Mouse (Mus musculus): ENCODE results near the gene Nynrin. TPM values are rescaled to one million over a fixed set of nuclear protein-coding genes. Genes with fewer than 3 reads are reported as not detected.

The Nynrin gene
- polyA plus RNA-seq, 1 experiment from 2014 or later = 8.4 TPM

DNA sequence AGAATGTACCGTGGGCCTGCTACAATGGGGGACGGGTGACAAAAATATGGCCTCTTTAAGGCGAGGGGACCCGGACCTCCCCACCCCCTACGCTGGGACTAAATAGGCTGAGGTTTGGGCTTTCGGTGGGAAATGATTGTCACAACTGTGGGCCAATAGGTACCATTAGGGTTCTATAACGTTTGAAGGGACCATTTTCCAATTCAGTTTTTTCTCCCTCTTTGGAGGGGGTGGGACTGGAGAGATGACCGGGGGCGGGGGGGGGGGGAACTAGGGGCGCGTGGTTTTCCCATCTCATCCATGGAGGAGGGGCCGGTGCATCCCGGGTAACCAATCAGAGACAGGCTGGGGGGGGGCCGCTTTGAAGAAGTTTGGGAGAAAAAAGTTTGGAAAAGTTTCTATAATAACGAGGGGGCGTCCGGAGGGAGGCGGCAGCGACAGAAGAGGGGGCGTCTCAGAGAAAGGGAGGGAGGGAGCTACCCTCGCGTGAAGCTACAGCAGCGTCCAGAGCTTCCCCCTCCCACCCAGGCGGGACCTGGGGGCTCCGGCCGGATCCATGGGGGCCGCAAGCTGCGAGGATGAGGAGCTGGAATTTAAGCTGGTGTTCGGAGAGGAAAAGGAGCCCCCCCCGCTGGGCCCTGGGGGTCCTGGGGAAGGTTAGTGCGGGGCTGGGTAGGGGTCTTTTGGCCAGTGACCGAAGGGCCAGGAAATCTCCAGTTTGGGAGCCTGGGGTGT lies 29.2 kb upstream of the Nynrin start:
- H3K27me3 ChIP-seq (replicated peaks; ENCODE audit: control insufficient read depth, insufficient read depth, low read length) = peaks cover 7% of the 10 kb centered on the region; the same call in 1 of the 2 replicates
- peak overlapping the region; percentile 54 for H3K9ac ChIP-seq (ENCODE audit: low read depth, low read length)
- no peaks in the 10 kb centered on the region for H3K36me3 ChIP-seq (ENCODE audit: control insufficient read depth, insufficient read depth, low read length)
- no peaks in the 10 kb centered on the region for H3K9me3 ChIP-seq (ENCODE audit: control insufficient read depth, low read length)
- H3K4me1 ChIP-seq (ENCODE audit: control insufficient read depth, insufficient read depth, low read depth, low read length) = peaks cover 31% of the 10 kb centered on the region
- no peak for ATAC-seq
- 2% methylated on average over 29 of the region's 32 CpGs for WGBS
- H3K4me2 ChIP-seq (ENCODE audit: low read length) = peak overlapping the region; percentile 85
- peak overlapping the region; percentile 63 for H3K4me3 ChIP-seq (ENCODE audit: low read length)
- peak overlapping the region; percentile 73 for H3K27ac ChIP-seq (ENCODE audit: low read depth, low read length)

DNA sequence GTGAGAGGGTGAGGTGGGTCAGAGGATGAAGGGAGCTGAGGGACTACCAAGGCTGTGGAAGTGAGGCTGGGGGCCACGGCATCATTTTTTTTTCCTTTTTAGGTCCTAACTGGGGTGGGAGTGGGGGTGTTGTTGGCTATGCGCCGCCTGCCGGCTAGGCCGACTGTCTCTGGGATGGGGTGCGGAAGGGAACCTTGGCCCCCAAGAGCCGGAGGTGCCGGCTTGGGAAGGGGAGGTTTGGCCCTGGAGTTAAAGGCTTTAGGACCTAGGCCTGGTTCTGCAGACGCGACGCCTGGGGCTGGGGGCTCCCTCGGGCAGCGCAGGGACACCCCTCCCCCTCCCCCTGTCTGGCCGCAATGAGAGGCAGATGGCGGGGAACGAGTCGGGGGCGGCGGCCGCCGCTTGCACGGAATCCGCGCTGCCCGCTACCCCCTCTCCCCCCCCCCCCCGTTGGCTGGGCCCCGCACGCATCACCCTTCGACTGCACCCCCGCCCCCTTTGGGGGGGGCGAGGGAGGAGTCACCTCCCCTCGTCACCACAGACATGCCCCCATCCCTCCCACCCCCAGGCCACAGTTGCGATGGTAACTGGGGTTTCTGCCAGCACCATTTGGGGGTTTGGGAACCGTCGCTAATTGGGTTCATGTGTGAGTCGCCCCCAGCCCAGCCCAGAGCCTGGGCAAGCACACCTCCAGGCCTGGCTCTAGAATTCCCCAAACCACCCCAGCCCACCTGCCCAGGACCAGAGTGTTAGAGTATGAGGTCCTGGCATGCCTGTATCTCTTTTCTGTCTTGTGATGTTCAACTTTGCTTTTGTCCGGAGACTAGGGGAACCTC lies 28.4 kb upstream of the Nynrin start:
- Histone ChIP-seq H3K4me2 (ENCODE audit: low read length) (peak overlapping the region; percentile 85), H3K27ac (ENCODE audit: low read depth, low read length) (peak overlapping the region; percentile 73), H3K4me3 (ENCODE audit: low read length) (peak overlapping the region; percentile 63), H3K27me3 (replicated peaks; ENCODE audit: control insufficient read depth, insufficient read depth, low read length) (peaks cover 7% of the 10 kb centered on the region; the same call in 1 of the 2 replicates), H3K36me3 (ENCODE audit: control insufficient read depth, insufficient read depth, low read length) (no peaks in the 10 kb centered on the region), H3K9me3 (ENCODE audit: control insufficient read depth, low read length) (no peaks in the 10 kb centered on the region), H3K4me1 (ENCODE audit: control insufficient read depth, insufficient read depth, low read depth, low read length) (peaks cover 31% of the 10 kb centered on the region), H3K9ac (ENCODE audit: low read depth, low read length) (peak overlapping the region; percentile 54)
- 0% methylated on average over 24 of the region's 37 CpGs for WGBS
- peak; percentile 21; the same call in 1 of the 2 replicates for ATAC-seq

DNA sequence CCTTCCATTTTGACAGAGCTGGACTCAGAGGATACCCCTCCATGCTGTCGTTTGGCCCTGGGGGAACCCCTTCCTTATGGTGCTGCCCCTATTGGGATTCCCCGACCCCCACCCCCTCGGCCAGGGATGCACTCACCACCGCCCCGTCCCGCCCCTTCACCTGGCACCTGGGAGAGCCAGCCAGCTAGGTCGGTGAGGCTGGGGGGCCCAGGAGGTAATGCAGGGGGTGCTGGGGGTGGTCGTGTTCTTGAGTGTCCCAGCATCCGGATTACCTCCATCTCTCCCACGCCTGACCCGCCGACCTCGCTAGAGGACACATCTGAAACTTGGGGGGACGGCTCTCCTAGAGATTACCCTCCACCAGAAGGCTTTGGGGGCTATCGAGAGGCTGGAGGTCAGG lies 27.7 kb upstream of the Nynrin start:
- Histone ChIP-seq H3K4me3 (ENCODE audit: low read length) (peak overlapping the region; percentile 63), H3K4me2 (ENCODE audit: low read length) (peak overlapping the region; percentile 85), H3K36me3 (ENCODE audit: control insufficient read depth, insufficient read depth, low read length) (no peaks in the 10 kb centered on the region), H3K27ac (ENCODE audit: low read depth, low read length) (no peak overlapping the region), H3K9me3 (ENCODE audit: control insufficient read depth, low read length) (no peaks in the 10 kb centered on the region), H3K9ac (ENCODE audit: low read depth, low read length) (peak overlapping the region; percentile 54), H3K4me1 (ENCODE audit: control insufficient read depth, insufficient read depth, low read depth, low read length) (peaks cover 31% of the 10 kb centered on the region), H3K27me3 (replicated peaks; ENCODE audit: control insufficient read depth, insufficient read depth, low read length) (peaks cover 7% of the 10 kb centered on the region; the same call in 1 of the 2 replicates)
- no peak for ATAC-seq
- WGBS = 5% methylated on average over 15 of the region's 15 CpGs

DNA sequence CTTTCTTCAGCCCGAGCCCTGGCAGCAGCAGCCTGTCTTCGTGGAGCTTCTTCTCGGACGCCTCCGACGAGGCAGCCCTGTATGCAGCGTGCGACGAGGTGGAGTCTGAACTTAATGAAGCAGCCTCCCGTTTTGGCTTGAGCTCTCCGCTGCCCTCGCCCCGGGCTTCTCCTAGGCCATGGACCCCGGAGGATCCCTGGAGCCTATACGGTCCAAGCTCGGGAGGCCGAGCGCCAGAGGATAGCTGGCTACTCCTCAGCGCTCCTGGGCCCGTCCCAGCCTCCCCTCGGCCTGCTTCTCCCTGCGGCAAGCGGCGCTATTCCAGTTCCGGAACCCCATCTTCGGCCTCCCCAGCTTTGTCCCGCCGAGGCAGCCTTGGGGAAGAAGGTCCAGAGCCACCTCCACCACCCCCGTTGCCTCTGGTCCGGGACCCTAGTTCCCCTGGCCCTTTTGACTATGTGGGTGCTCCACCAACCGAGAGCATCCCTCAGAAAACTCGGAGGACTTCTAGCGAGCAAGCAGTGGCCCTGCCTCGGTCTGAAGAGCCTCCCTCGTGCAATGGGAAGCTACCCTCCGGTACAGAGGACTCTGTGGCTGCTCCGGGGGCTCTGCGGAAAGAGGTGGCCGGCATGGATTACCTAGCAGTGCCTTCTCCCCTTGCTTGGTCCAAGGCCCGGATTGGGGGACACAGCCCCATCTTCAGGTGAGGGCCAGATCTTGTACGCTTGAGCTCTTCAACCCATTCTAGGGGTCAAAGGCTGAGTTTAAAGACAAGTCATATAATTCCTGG lies 27.1 kb upstream of the Nynrin start:
- Histone ChIP-seq H3K4me1 (ENCODE audit: control insufficient read depth, insufficient read depth, low read depth, low read length) (peaks cover 31% of the 10 kb centered on the region), H3K27me3 (replicated peaks; ENCODE audit: control insufficient read depth, insufficient read depth, low read length) (peaks cover 7% of the 10 kb centered on the region; the same call in 1 of the 2 replicates), H3K36me3 (ENCODE audit: control insufficient read depth, insufficient read depth, low read length) (no peaks in the 10 kb centered on the region), H3K27ac (ENCODE audit: low read depth, low read length) (no peak overlapping the region), H3K9ac (ENCODE audit: low read depth, low read length) (peak overlapping the region; percentile 54), H3K4me3 (ENCODE audit: low read length) (peak overlapping the region; percentile 63), H3K9me3 (ENCODE audit: control insufficient read depth, low read length) (no peaks in the 10 kb centered on the region), H3K4me2 (ENCODE audit: low read length) (peak overlapping the region; percentile 85)
- WGBS = 10% methylated on average over 41 of the region's 41 CpGs
- no peak for ATAC-seq

DNA sequence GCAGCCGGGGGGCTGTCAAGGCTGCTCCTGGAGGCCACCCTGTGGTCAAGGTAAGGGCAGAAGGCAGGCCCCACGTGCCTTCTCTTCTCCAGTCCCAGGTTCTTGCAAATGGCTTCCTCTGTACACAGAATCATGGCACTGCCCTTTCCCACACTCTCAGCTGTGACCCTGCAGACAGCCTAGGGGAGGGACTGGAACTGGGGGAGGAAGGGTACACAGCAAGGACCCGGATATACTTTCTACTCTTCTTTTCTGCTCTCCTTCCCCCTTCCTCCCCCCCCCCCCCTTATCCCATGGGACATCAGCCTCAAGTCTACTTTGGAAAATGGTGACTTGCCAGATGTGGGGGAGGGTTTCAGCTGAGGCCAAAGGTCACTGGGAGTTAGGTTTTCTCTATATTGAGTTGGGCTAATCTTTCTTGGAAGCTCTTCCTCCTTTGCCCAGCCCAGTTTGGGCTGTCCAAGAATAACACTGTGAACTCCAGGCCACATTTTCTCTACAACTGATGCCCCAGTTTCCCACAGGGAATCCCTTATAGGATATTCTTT lies 25.0 kb upstream of the Nynrin start:
- no peaks in the 10 kb centered on the region for H3K36me3 ChIP-seq (ENCODE audit: control insufficient read depth, insufficient read depth, low read length)
- H3K4me1 ChIP-seq (ENCODE audit: control insufficient read depth, insufficient read depth, low read depth, low read length) = peaks cover 27% of the 10 kb centered on the region
- H3K4me2 ChIP-seq (ENCODE audit: low read length) = no peak overlapping the region
- H3K27me3 ChIP-seq (replicated peaks; ENCODE audit: control insufficient read depth, insufficient read depth, low read length) = peaks cover 7% of the 10 kb centered on the region; the same call in 1 of the 2 replicates
- ATAC-seq = no peak
- no peak overlapping the region for H3K9ac ChIP-seq (ENCODE audit: low read depth, low read length)
- WGBS = 47% methylated on average over 3 of the region's 3 CpGs
- no peak overlapping the region for H3K27ac ChIP-seq (ENCODE audit: low read depth, low read length)
- H3K9me3 ChIP-seq (ENCODE audit: control insufficient read depth, low read length) = no peaks in the 10 kb centered on the region
- H3K4me3 ChIP-seq (ENCODE audit: low read length) = no peak overlapping the region

DNA sequence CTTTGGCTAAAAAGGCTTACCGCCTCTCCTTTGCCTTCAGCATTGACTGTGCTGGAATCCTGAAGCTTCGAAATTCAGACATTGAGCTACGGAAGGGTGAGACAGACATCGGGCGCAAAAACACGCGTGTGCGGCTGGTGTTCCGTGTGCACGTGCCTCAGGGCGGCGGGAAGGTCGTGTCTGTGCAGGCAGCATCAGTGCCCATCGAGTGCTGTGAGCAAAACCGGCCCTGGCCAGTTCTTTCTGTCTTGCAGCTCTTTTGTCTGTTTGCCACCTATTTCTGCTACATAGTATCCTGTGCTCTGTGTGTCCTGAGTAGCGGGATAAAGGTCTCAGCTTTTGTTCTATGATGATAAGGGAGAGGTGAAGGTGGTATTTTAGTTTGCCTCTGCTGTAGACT lies 24.0 kb upstream of the Nynrin start:
- no peak for ATAC-seq
- Histone ChIP-seq H3K36me3 (ENCODE audit: control insufficient read depth, insufficient read depth, low read length) (no peaks in the 10 kb centered on the region), H3K27ac (ENCODE audit: low read depth, low read length) (no peak overlapping the region), H3K9ac (ENCODE audit: low read depth, low read length) (no peak overlapping the region), H3K4me1 (ENCODE audit: control insufficient read depth, insufficient read depth, low read depth, low read length) (peaks cover 17% of the 10 kb centered on the region), H3K27me3 (replicated peaks; ENCODE audit: control insufficient read depth, insufficient read depth, low read length) (peaks cover 7% of the 10 kb centered on the region; the same call in 1 of the 2 replicates), H3K4me2 (ENCODE audit: low read length) (no peak overlapping the region), H3K4me3 (ENCODE audit: low read length) (no peak overlapping the region), H3K9me3 (ENCODE audit: control insufficient read depth, low read length) (no peaks in the 10 kb centered on the region)
- 92% methylated on average over 16 of the region's 16 CpGs for WGBS

DNA sequence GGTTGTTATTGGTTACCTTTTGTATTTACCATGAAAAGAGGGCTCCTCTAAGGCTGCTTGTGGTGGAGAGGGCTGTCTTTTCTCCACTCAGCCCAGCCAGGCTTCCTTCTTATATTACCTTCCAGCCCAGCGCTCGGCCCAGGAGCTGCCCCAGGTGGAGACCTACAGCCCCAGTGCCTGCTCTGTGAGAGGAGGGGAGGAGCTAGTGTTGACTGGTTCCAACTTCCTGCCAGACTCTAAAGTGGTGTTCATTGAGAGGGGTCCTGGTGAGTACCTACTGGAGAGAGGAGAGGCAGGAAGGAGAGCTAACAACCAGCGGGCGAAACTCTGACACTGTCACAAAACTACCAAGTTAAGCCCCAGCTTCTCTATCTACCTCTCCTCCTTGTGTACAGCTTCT lies 23.5 kb upstream of the Nynrin start:
- H3K9me3 ChIP-seq (ENCODE audit: control insufficient read depth, low read length) = no peaks in the 10 kb centered on the region
- ATAC-seq = no peak
- no peak overlapping the region for H3K9ac ChIP-seq (ENCODE audit: low read depth, low read length)
- H3K27ac ChIP-seq (ENCODE audit: low read depth, low read length) = no peak overlapping the region
- H3K27me3 ChIP-seq (replicated peaks; ENCODE audit: control insufficient read depth, insufficient read depth, low read length) = peaks cover 7% of the 10 kb centered on the region; the same call in 1 of the 2 replicates
- no peak overlapping the region for H3K4me2 ChIP-seq (ENCODE audit: low read length)
- no peak overlapping the region for H3K4me3 ChIP-seq (ENCODE audit: low read length)
- H3K36me3 ChIP-seq (ENCODE audit: control insufficient read depth, insufficient read depth, low read length) = no peaks in the 10 kb centered on the region
- H3K4me1 ChIP-seq (ENCODE audit: control insufficient read depth, insufficient read depth, low read depth, low read length) = peaks cover 12% of the 10 kb centered on the region
- WGBS = 85% methylated on average over 4 of the region's 4 CpGs

DNA sequence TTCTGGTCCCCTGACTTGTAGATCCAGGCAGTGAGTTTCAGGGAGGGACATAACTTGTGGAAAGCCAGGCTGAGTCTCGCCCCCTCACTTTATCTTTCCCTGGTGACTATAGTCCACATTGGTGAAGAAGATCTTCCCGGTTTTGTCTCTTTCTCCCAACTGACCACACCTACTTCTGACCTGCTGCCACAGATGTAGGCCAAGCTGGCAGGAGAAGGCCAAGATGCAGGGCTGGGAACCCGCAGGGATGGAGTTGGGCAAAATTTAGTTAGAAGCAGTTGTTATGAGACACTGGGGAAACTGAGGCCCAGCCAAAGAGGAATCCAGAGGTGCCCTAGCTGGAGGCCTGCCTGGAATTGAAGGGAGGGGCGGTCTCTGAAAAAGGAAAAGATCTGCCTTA lies 20.7 kb upstream of the Nynrin start:
- Histone ChIP-seq H3K27ac (ENCODE audit: low read depth, low read length) (no peak overlapping the region), H3K27me3 (replicated peaks; ENCODE audit: control insufficient read depth, insufficient read depth, low read length) (no peaks in the 10 kb centered on the region), H3K36me3 (ENCODE audit: control insufficient read depth, insufficient read depth, low read length) (no peaks in the 10 kb centered on the region), H3K9ac (ENCODE audit: low read depth, low read length) (no peak overlapping the region), H3K4me3 (ENCODE audit: low read length) (no peak overlapping the region), H3K4me2 (ENCODE audit: low read length) (no peak overlapping the region), H3K4me1 (ENCODE audit: control insufficient read depth, insufficient read depth, low read depth, low read length) (no peaks in the 10 kb centered on the region), H3K9me3 (ENCODE audit: control insufficient read depth, low read length) (no peaks in the 10 kb centered on the region)
- WGBS = 86% methylated on average over 4 of the region's 4 CpGs
- ATAC-seq = no peak
